Mouse (Mus musculus) midbrain, embryonic 16.5 days (tissue): ENCODE results near the gene Hhat. TPM values are rescaled to one million over a fixed set of nuclear protein-coding genes. Genes with fewer than 3 reads are reported as not detected.
A peak's percentile ranks its signal among the peaks of the same experiment; 100 is the strongest.

ENCODE experiments used
- ATAC-seq: fragments of 200-750 bp; cut with Nextera tagmentation; 2 replicates; pipeline ENCODE4 v1.8.0; 2017; ENCODE audit warnings: moderate TSS enrichment
- H3K27ac ChIP-seq: fragments of 300-500 bp; sonication (generic); 2 replicates; pipeline ENCODE4 v1.5.1; 2014; ENCODE audit warnings: mild to moderate bottlenecking, low read length, mixed read lengths
- H3K27me3 ChIP-seq: fragments of 300-500 bp; sonication (generic); 2 replicates; pipeline ENCODE4 v1.6.1; 2014; ENCODE audit warnings: low read depth, low read length, mixed read lengths; ENCODE audit not compliant: control insufficient read depth, insufficient read depth
- H3K36me3 ChIP-seq: fragments of 300-500 bp; sonication (generic); 2 replicates; pipeline ENCODE4 v1.6.1; 2014; ENCODE audit warnings: mild to moderate bottlenecking, low read length, moderate library complexity, mixed read lengths; ENCODE audit not compliant: control insufficient read depth, insufficient read depth
- H3K4me1 ChIP-seq: fragments of 300-500 bp; sonication (generic); 2 replicates; pipeline ENCODE4 v1.6.1; 2014; ENCODE audit warnings: mild to moderate bottlenecking, low read length, mixed read lengths; ENCODE audit not compliant: control insufficient read depth, insufficient read depth
- H3K4me2 ChIP-seq: fragments of 300-500 bp; sonication (generic); 2 replicates; pipeline ENCODE4 v1.6.1; 2014; ENCODE audit warnings: mild to moderate bottlenecking, low read length, mixed read lengths
- H3K4me3 ChIP-seq: fragments of 300-500 bp; sonication (generic); 2 replicates; pipeline ENCODE4 v1.5.1; 2014; ENCODE audit warnings: low read depth, mild to moderate bottlenecking, low read length, moderate library complexity, mixed read lengths
- H3K9ac ChIP-seq: fragments of 300-500 bp; sonication (generic); 2 replicates; pipeline ENCODE4 v1.6.1; 2014; ENCODE audit warnings: low read depth, low read length, mixed read lengths
- H3K9me3 ChIP-seq: fragments of 300-500 bp; sonication (generic); replicated peaks from 2 replicates; pipeline ENCODE4 v1.6.1; 2014; ENCODE audit warnings: mild to moderate bottlenecking, low read length, mixed read lengths; ENCODE audit not compliant: control insufficient read depth, poor library complexity, severe bottlenecking
- WGBS: fragments of 180-500 bp; shearing (Covaris S2); extraction: QIAGEN DNeasy Blood & Tissue Kit; methylation state at CpG from one replicate; pipeline ENCODE4 v1.1.7; 2014; 5-methylcytosine and 5-hydroxymethylcytosine counted together
- polyA plus RNA-seq: library from polyadenylated mRNA; unstranded; fragments of >200 nt; fragmentation: Nextera tagmentation; extraction: Ambion mirVana; gene quantifications from 2 replicates; pipeline ENCODE4 v1.2.1, GENCODE M21; 2015

Gene Hhat
- polyA plus RNA-seq, 1 experiment from 2014 or later = 3.4 TPM

- Histone ChIP-seq H3K36me3 (no peaks in the 10 kb centered on the region), H3K4me1 (peaks cover 13% of the 10 kb centered on the region; the same call in 1 of the 2 replicates), H3K9me3 (no peaks in the 10 kb centered on the region), H3K4me2 (peak overlapping the region; percentile 13), H3K27me3 (no peaks in the 10 kb centered on the region), H3K9ac (peak overlapping the region; percentile 18; the same call in 1 of the 2 replicates), H3K4me3 (no peak overlapping the region), H3K27ac (no peak overlapping the region)
- 0 out of 2 replicates have a peak, but pooled peaks have one; percentile 33 for ATAC-seq
- WGBS = 28% methylated on average over 13 of the region's 13 CpGs
Observed at GRCm38 (mm10) chr1:192520836-192521435, 250.1 kb downstream of the Hhat start.

GRCm38 (mm10) chr1:192519713-192520112 is 251.3 kb downstream of the Hhat start:
- WGBS = 82% methylated on average over 1 of the region's 1 CpGs
- Histone ChIP-seq H3K4me3 (no peak overlapping the region), H3K9me3 (no peaks in the 10 kb centered on the region), H3K4me1 (peaks cover 13% of the 10 kb centered on the region; the same call in 1 of the 2 replicates), H3K27me3 (no peaks in the 10 kb centered on the region), H3K27ac (no peak overlapping the region), H3K9ac (no peak overlapping the region), H3K36me3 (no peaks in the 10 kb centered on the region), H3K4me2 (no peak overlapping the region)
- ATAC-seq = no peak

- 81% methylated on average over 3 of the region's 3 CpGs for WGBS
- Histone ChIP-seq H3K4me3 (no peak overlapping the region), H3K4me2 (no peak overlapping the region), H3K9ac (no peak overlapping the region), H3K27ac (no peak overlapping the region), H3K36me3 (no peaks in the 10 kb centered on the region), H3K27me3 (no peaks in the 10 kb centered on the region), H3K9me3 (no peaks in the 10 kb centered on the region), H3K4me1 (no peaks in the 10 kb centered on the region)
- ATAC-seq = no peak
Observed at GRCm38 (mm10) chr1:192515373-192515772, 255.7 kb downstream of the Hhat start.

GRCm38 (mm10) chr1:192512821-192513220 is 258.2 kb downstream of the Hhat start:
- Histone ChIP-seq H3K27ac (no peak overlapping the region), H3K4me2 (no peak overlapping the region), H3K9me3 (no peaks in the 10 kb centered on the region), H3K4me1 (no peaks in the 10 kb centered on the region), H3K36me3 (no peaks in the 10 kb centered on the region), H3K27me3 (no peaks in the 10 kb centered on the region), H3K4me3 (no peak overlapping the region), H3K9ac (no peak overlapping the region)
- 97% methylated on average over 1 of the region's 1 CpGs for WGBS
- no peak for ATAC-seq

GRCm38 (mm10) chr1:192503651-192504050 is 267.4 kb downstream of the Hhat start:
- no peak for ATAC-seq
- Histone ChIP-seq H3K4me2 (no peak overlapping the region), H3K27me3 (no peaks in the 10 kb centered on the region), H3K9me3 (no peaks in the 10 kb centered on the region), H3K4me3 (no peak overlapping the region), H3K36me3 (no peaks in the 10 kb centered on the region), H3K4me1 (no peaks in the 10 kb centered on the region), H3K27ac (no peak overlapping the region), H3K9ac (no peak overlapping the region)
- 86% methylated on average over 4 of the region's 4 CpGs for WGBS

GRCm38 (mm10) chr1:192502835-192503234 is 268.2 kb downstream of the Hhat start:
- Histone ChIP-seq H3K36me3 (no peaks in the 10 kb centered on the region), H3K27me3 (no peaks in the 10 kb centered on the region), H3K27ac (no peak overlapping the region), H3K9me3 (no peaks in the 10 kb centered on the region), H3K4me3 (no peak overlapping the region), H3K9ac (no peak overlapping the region), H3K4me1 (no peaks in the 10 kb centered on the region), H3K4me2 (no peak overlapping the region)
- ATAC-seq = no peak

- Histone ChIP-seq H3K36me3 (no peaks in the 10 kb centered on the region), H3K4me1 (no peaks in the 10 kb centered on the region), H3K9ac (no peak overlapping the region), H3K27me3 (no peaks in the 10 kb centered on the region), H3K4me2 (no peak overlapping the region), H3K4me3 (no peak overlapping the region), H3K9me3 (no peaks in the 10 kb centered on the region), H3K27ac (no peak overlapping the region)
- WGBS = 70% methylated on average over 9 of the region's 9 CpGs
- no peak for ATAC-seq
Observed at GRCm38 (mm10) chr1:192502016-192502415, 269.0 kb downstream of the Hhat start.

GRCm38 (mm10) chr1:192497505-192497904 is 273.5 kb downstream of the Hhat start:
- Histone ChIP-seq H3K36me3 (no peaks in the 10 kb centered on the region), H3K4me1 (no peaks in the 10 kb centered on the region), H3K27me3 (no peaks in the 10 kb centered on the region), H3K4me2 (no peak overlapping the region), H3K4me3 (no peak overlapping the region), H3K9me3 (no peaks in the 10 kb centered on the region), H3K27ac (no peak overlapping the region), H3K9ac (no peak overlapping the region)
- no peak for ATAC-seq
- 93% methylated on average over 2 of the region's 2 CpGs for WGBS

GRCm38 (mm10) chr1:192489908-192490825 is 280.9 kb downstream of the Hhat start:
- H3K4me2 ChIP-seq = no peak overlapping the region

More at GRCm38 (mm10) chr1:192489908-192490825, 280.9 kb downstream of the Hhat start:
- WGBS = 82% methylated on average over 13 of the region's 13 CpGs
- 0 out of 2 replicates have a peak, but pooled peaks cover 3% of the 10 kb centered on the region for H3K4me1 ChIP-seq
- no peaks in the 10 kb centered on the region for H3K36me3 ChIP-seq
- no peak overlapping the region for H3K27ac ChIP-seq
- no peak for ATAC-seq
- H3K9ac ChIP-seq = no peak overlapping the region
- no peaks in the 10 kb centered on the region for H3K27me3 ChIP-seq
- no peaks in the 10 kb centered on the region for H3K9me3 ChIP-seq
- no peak overlapping the region for H3K4me3 ChIP-seq
